Mouse (Mus musculus): ENCODE measurements around the gene Cog5. TPM values are rescaled to one million over a fixed set of nuclear protein-coding genes. Genes with fewer than 3 reads are reported as not detected.

Cog5 gene
- total and polyA plus RNA-seq, 3 experiments, result 34.8 to 42.7 (median 39.3) TPM

GRCm38 (mm10) chr12:31613353-31613752, 41.3 kb upstream of the Cog5 start:
- H3K9ac ChIP-seq (ENCODE audit: insufficient read depth, low read depth), result no peak overlapping the region
- DNase-seq (ENCODE audit: extremely low read depth), result no peak
- TF ChIP-seq CTCF (conservative IDR thresholded peaks at IDR 0.05 in 1 of 2, IDR thresholded peaks at IDR 0.05 in 1 of 2; ENCODE audit: low read depth in 2 of 2, low read length in 2 of 2) (no peak), IRF4 (IDR thresholded peaks at IDR 0.05; ENCODE audit: low read depth, low read length) (no peak), NELFE (IDR thresholded peaks at IDR 0.05; ENCODE audit: low read depth, low read length) (no peak), PAX5 (IDR thresholded peaks at IDR 0.05; ENCODE audit: low read length) (no peak), MYC (IDR thresholded peaks at IDR 0.05; ENCODE audit: low read depth, low read length) (no peak), RAD21 (IDR thresholded peaks at IDR 0.05; ENCODE audit: low read depth, low read length) (no peak), MAZ (IDR thresholded peaks at IDR 0.05; ENCODE audit: low read depth, low read length) (no peak), TBP (conservative IDR thresholded peaks at IDR 0.05; ENCODE audit: low read depth, low read length) (no peak), ZKSCAN1 (IDR thresholded peaks at IDR 0.05; ENCODE audit: borderline replicate concordance, low read depth, low read length) (no peak), POLR2AphosphoS2 (IDR thresholded peaks at IDR 0.05; ENCODE audit: low read depth, low read length) (no peak), POLR2A (IDR thresholded peaks at IDR 0.05; ENCODE audit: low read depth, low read length) (no peak), USF2 (conservative IDR thresholded peaks at IDR 0.05; ENCODE audit: low read depth, low read length) (no peak), KAT2A (IDR thresholded peaks at IDR 0.05; ENCODE audit: insufficient replicate concordance, low read length) (no peak)
- no peak overlapping the region for H3K4me2 ChIP-seq (ENCODE audit: insufficient read depth, low read depth, poor library complexity, severe bottlenecking)
- peaks cover 6% of the 10 kb centered on the region for H3K9me3 ChIP-seq (replicated peaks; ENCODE audit: low read length)
- in situ Hi-C loops (cut with MboI; ENCODE audit: low pct_ligation_motif_present, low pct_unique_long_range_greater_than_20kb, low sequenced_read_pairs) (no loop called here), dilution Hi-C loops (cut with MboI; ENCODE audit: extremely low pct_ligation_motif_present, extremely low pct_unique_long_range_greater_than_20kb, low sequenced_read_pairs) (no loop called here)
- H3K27me3 ChIP-seq (replicated peaks), result no peaks in the 10 kb centered on the region
- no peak overlapping the region for H3K4me3 ChIP-seq (replicated peaks in 1 of 3; ENCODE audit: low read depth in 2 of 3, low read length in 2 of 3, poor library complexity in 1 of 3)
- no peaks in the 10 kb centered on the region for H3K79me2 ChIP-seq (replicated peaks; ENCODE audit: control insufficient read depth, extremely low read depth, insufficient read depth, poor library complexity, severe bottlenecking)
- peaks cover 31 to 78% of the 10 kb centered on the region in 2 experiments for H3K36me3 ChIP-seq (replicated peaks in 1 of 2; ENCODE audit: control insufficient read depth in 1 of 2, insufficient read depth in 1 of 2, low read length in 1 of 2)
- H3K4me1 ChIP-seq (ENCODE audit: control insufficient read depth in 1 of 2, insufficient read depth in 2 of 2), result no peaks in the 10 kb centered on the region
- no peak overlapping the region for H3K27ac ChIP-seq (ENCODE audit: insufficient read depth, low read depth)

GRCm38 (mm10) chr12:31620106-31620505, 34.6 kb upstream of the Cog5 start:
- peaks cover 6% of the 10 kb centered on the region for H3K9me3 ChIP-seq (replicated peaks; ENCODE audit: low read length)
- no peak overlapping the region for H3K4me3 ChIP-seq (replicated peaks in 1 of 3; ENCODE audit: low read depth in 2 of 3, low read length in 2 of 3, poor library complexity in 1 of 3)
- in situ Hi-C loops (cut with MboI; ENCODE audit: low pct_ligation_motif_present, low pct_unique_long_range_greater_than_20kb, low sequenced_read_pairs), result no loop called here
- no peak overlapping the region for H3K9ac ChIP-seq (ENCODE audit: insufficient read depth, low read depth)
- H3K36me3 ChIP-seq (replicated peaks in 1 of 2; ENCODE audit: control insufficient read depth in 1 of 2, insufficient read depth in 1 of 2, low read length in 1 of 2), result peaks cover 42 to 86% of the 10 kb centered on the region in 2 experiments
- no peaks in the 10 kb centered on the region for H3K4me1 ChIP-seq (ENCODE audit: control insufficient read depth in 1 of 2, insufficient read depth in 2 of 2)
- H3K79me2 ChIP-seq (replicated peaks; ENCODE audit: control insufficient read depth, extremely low read depth, insufficient read depth, poor library complexity, severe bottlenecking), result no peaks in the 10 kb centered on the region
- dilution Hi-C loops (cut with MboI; ENCODE audit: extremely low pct_ligation_motif_present, extremely low pct_unique_long_range_greater_than_20kb, low sequenced_read_pairs), result no loop called here
- H3K4me2 ChIP-seq (ENCODE audit: insufficient read depth, low read depth, poor library complexity, severe bottlenecking), result no peak overlapping the region
- TF ChIP-seq SMC3 (IDR thresholded peaks at IDR 0.05; ENCODE audit: low read depth, low read length) (peak; percentile 4; the same call in 1 of the 2 replicates), MAFK (IDR thresholded peaks at IDR 0.05; ENCODE audit: insufficient replicate concordance, low read length) (no peak), USF2 (conservative IDR thresholded peaks at IDR 0.05; ENCODE audit: low read depth, low read length) (no peak), UBTF (IDR thresholded peaks at IDR 0.05; ENCODE audit: low read depth, low read length) (no peak), IRF4 (IDR thresholded peaks at IDR 0.05; ENCODE audit: low read depth, low read length) (no peak), TCF12 (IDR thresholded peaks at IDR 0.05; ENCODE audit: low read depth, low read length) (no peak), ZNF384 (IDR thresholded peaks at IDR 0.05; ENCODE audit: low read depth, low read length) (no peak), ZC3H11A (IDR thresholded peaks at IDR 0.05; ENCODE audit: low read depth, low read length) (no peak), KAT2A (IDR thresholded peaks at IDR 0.05; ENCODE audit: insufficient replicate concordance, low read length) (no peak), SIN3A (IDR thresholded peaks at IDR 0.05; ENCODE audit: low read length) (no peak), USF1 (IDR thresholded peaks at IDR 0.05; ENCODE audit: low read depth, low read length) (no peak), GABPA (IDR thresholded peaks at IDR 0.05; ENCODE audit: insufficient replicate concordance, low read depth, low read length) (no peak), CTCF (conservative IDR thresholded peaks at IDR 0.05 in 1 of 2, IDR thresholded peaks at IDR 0.05 in 1 of 2; ENCODE audit: low read depth in 2 of 2, low read length in 2 of 2) (peak in 1 of 2 experiments; percentile 26; a peak in 2 of 4 replicates), ZKSCAN1 (IDR thresholded peaks at IDR 0.05; ENCODE audit: borderline replicate concordance, low read depth, low read length) (no peak), MXI1 (IDR thresholded peaks at IDR 0.05; ENCODE audit: low read depth, low read length) (no peak), JUN (IDR thresholded peaks at IDR 0.05; ENCODE audit: insufficient read depth, low read depth, low read length) (no peak), MAX (IDR thresholded peaks at IDR 0.05; ENCODE audit: low read length) (no peak), RAD21 (IDR thresholded peaks at IDR 0.05; ENCODE audit: low read depth, low read length) (no peak)
- H3K27ac ChIP-seq (ENCODE audit: insufficient read depth, low read depth), result no peak overlapping the region
- DNase-seq (ENCODE audit: extremely low read depth), result no peak
- H3K27me3 ChIP-seq (replicated peaks), result no peaks in the 10 kb centered on the region

All from CH12.LX (cell line).